Mouse (Mus musculus): Measurements from ENCODE around the gene Noc2l.

- no peak for TF ChIP-seq JUND (conservative IDR thresholded peaks at IDR 0.05; ENCODE audit: low read depth, low read length)
- TF ChIP-seq CTCF (conservative IDR thresholded peaks at IDR 0.05 in 1 of 2, IDR thresholded peaks at IDR 0.05 in 1 of 2; ENCODE audit: low read depth in 2 of 2, low read length in 2 of 2): no peak
- TF ChIP-seq HCFC1 (IDR thresholded peaks at IDR 0.05; ENCODE audit: low read depth, low read length): no peak
- TF ChIP-seq SMC3 (IDR thresholded peaks at IDR 0.05; ENCODE audit: low read depth, low read length): no peak
Measured at GRCm38 (mm10) chr4:156194346-156194745, 41.5 kb upstream of the Noc2l start.

All from CH12.LX (cell line).